Mouse (Mus musculus): ENCODE results near the gene Slc16a5. TPM values are rescaled to one million over a fixed set of nuclear protein-coding genes. Genes with fewer than 3 reads are reported as not detected.

The Slc16a5 gene
- total RNA-seq (2021), result under 1 TPM in 1 of 2 experiments, not detected in 1; 0.36 TPM
- long read RNA-seq, experiment 1, partial matches to known transcripts, result 0 of 1 reads
- long read RNA-seq, experiment 1, other reads (novel, unspliced or antisense), result 1 of 1 reads
- long read RNA-seq, experiment 2, result 0 reads

DNA sequence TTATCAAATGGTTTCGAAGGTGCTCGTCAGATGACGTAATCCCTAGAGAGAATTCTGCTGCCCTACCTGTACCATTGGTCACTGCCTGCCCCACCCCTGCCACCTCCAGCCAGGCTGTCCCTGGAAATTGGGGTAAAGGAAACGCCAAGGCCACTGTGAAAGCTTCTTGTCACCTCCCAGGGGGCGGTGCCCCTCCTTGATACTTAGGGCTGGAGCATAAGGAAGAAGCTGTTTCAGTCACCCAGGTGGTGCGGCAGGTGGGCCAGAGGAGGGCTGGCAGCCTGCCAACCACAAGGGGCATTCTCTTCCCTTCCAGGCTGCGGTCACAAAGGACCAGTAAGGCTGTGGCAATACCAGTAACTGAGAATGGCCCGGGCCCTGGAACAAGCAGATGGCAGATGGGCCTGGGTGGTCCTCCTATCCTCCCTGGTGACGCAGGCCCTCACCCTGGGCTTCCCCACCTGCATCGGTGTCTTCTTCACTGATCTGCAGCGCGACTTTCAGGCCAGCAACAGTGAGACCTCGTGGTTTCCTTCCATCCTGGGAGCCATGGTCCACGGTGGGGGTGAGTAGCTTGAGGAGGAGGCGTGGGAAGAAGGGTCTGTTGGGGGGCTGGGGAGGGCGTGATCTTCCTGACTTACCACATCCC, at the start of gene Slc16a5:
Gene Slc16a5 (plus strand): TSS at position 232 of the 649 bp plus-strand sequence.
- no peak for DNase-seq

DNA sequence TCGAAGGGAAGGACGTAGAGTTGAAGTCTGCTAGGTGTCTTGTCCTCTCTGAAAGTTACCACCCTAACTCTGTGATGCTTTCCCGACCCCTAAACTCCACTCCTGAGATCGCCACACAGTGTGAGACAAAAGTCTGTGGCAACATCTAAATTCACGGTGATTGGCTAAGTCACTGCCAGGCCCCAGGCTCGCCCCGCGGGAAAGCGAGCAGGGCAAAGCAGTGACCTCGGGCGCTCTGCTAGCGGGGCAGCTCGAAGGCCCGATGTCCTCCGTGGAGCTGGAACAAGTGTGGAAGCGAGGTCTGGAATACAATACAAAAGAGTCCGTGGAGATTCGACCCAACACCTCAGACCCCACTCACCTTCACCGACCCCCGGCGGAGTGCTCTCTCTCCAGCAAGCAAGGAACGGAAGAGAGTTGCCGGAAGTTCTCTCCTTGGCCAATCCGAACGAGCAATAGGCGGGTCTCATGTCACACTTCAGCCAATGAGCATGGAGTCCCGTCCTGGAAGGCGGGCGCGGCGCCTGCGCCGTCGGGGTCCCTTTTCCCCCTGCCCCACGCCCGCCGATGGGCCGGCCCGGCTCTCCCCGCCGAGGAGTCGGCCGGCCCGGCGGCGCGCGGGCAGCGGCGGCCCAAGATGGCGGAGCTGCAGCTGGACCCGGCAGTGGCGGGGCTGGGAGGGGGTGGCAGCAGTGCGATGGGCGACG, 42.6 kb upstream of the Slc16a5 start, which contains the start of the genes Atp5h and Kctd2:
Gene Atp5h (minus strand): TSS at position 432 of the 707 bp plus-strand sequence.
Gene Kctd2 (plus strand): TSS at position 598 of the 707 bp plus-strand sequence.
- peak; percentile 95 to 98 for DNase-seq

DNA sequence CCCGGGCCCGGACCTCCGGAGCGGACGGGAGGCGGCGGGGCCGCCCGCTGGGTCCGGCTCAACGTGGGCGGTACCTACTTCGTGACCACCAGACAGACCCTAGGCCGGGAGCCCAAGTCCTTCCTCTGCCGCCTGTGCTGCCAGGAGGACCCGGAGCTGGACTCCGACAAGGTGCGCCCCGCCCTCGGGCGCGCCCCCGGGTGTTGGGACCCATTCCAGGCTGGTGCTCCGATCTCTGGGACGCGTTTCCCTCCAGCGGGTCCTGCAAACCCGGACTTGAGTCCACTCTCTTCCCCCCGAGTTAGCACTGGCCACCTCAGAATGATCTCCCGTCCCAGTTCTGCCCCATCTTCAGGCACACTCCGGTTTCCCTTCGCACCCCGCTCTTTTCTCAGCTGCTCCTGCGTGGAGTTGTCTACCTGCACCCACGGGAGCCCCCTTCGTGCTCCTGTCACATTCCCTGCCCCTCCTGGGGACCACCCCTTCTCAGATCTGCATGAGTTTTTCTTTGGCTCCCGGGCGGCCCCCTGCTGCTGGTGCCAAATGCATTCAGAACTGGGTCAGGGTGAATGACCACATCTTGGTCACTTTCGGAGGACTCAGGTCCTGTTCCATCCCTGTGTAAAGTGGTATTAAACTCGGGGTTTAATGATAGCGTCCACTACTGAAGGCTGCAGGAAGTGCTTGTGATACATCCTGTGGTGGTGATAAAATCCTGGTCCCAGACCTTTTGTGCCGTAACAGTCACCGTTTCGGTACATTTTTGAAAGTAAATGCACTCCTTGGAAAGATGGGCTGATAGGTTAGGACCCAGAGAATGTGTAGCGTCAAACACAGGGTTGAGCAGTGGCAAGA, 41.7 kb upstream of the Slc16a5 start:
- DNase-seq, result peak; percentile 66 to 78

DNA sequence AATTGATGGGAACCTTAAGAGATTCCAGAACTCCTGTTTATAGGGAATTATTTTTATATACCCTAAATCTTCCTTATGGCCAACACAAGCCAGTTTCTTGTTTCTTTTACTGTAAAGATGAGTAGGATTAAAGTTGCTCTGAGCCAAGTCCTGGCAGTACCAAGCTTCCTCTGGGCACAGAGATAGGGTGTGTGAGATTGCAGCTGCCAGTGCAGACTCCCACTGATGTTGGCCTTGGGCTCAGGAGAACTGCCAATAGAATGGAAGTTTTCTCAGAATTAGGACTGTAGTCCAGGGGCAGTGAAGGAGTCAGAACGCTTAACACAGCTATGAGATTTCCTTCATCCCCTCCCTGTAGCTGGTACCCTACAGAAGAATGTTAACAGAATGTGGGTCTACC, 40.9 kb upstream of the Slc16a5 start:
- DNase-seq, result no peak

DNA sequence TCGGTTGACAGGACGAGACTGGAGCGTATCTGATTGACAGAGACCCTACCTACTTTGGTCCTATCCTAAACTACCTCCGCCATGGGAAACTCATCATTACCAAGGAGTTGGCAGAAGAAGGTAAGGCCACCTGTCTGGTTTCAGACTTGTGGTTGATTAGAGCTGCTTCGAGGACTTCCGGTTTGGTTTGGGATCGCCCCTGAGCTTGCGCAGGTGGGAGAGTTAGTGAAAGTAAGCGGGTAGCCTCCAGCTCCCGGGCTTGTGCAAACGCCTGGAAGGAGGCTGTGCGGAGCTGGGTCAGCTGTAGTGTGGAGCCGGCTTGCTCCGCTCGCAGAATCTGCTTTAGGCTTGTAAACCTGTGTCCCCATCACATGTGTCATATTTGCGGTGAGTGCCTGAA, 40.3 kb upstream of the Slc16a5 start:
- DNase-seq, result no peak

DNA sequence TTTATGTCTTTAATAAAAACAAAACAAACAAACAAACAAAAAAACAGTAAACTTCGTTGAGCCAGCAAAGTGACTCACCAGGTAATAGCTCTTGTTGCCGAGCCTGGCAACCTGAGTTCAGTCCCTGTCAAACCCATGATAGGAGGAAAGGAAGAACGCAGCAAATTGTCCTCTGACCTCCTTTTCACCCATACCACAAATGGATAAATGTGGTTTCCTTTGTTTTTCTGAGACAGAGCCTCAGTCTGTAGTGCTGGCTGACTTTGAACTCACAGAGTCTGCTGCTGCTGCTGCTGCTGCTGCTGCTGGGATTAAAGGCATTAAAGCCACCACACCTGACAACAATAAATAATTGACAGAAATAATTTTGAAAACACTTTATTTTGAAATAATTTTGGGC, 39.2 kb upstream of the Slc16a5 start:
- no peak for DNase-seq

DNA sequence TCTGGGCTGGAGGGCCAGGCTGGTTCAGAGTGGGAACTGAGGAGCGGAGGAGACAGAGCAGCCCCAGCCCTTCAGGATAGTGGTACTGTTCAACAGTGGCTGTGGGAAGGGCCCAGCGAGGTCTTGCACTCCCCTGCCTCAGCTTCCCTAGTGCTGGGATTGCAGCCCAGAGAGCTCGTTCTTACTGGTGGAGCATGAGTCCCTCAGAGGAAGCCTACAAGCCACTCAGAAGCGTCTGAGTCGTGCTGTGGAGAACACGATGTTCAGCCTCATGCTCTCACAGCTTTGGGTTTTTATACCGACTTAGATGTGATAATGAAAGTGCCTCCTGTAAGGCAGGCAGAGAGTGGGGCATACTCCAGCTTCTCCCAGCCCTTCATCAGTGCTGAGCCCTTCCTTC, 37.6 kb upstream of the Slc16a5 start:
- no peak for DNase-seq

DNA sequence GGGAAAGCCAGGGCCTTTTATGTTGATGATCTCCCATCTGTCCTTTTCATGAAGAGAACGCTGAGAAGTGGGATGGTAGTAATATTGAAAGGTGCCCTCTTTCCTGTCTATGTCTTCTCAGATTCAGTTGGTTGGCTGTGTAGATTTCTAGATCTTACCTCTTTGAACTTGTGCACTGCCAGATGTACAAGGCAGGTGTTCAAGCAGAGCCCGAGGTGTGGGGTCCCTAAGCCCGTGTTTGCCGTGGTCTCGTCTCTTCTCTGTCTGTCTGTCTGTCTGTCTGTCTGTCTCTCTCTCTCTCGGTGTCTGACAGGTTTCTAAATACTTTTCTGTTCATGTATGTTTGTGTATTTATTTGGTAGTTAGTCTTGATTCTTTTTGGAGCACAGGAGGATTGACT, 36.6 kb upstream of the Slc16a5 start:
- DNase-seq, result no peak

DNA sequence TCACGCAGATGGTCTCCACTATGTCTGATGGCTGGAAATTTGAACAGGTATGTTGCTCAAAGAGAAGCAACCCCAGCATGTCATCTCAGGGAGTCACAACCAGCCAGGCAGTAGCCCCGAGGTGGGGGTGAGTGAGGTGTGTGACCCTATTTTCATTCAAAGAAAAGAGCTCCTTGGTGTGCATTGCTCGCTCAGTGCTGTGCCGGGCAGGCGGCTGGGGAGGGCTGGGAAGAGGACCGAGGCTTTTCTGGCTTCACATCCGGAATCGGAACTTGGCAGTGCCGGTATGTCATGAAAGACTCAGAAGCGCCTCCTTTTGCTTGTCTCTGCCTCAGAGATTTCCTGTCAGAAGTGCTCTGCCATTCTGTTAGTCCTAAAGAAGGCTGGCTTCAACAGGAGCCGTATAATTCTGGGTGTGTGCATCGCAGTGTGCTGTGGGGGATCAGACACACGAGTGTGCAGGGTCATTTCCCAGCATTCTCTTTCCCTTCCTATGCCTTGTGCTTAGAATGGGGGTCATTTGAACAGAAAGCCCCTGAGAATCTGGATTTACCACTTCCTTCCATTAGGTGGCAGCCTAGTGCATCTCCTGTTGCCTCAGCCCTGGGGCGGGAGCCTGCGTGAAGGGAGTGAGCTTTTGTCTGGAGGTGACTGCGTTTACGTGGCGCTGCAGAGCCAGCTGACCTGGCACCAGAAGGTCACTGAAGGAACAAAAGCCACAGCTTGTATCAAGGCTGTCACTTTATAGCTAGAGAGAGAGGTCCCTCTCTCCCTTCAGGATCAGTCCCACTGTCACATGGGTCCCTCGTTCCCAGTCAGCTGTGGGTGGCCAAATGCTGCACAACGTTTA, 34.6 kb upstream of the Slc16a5 start:
- peak; percentile 83 to 87 for DNase-seq

DNA sequence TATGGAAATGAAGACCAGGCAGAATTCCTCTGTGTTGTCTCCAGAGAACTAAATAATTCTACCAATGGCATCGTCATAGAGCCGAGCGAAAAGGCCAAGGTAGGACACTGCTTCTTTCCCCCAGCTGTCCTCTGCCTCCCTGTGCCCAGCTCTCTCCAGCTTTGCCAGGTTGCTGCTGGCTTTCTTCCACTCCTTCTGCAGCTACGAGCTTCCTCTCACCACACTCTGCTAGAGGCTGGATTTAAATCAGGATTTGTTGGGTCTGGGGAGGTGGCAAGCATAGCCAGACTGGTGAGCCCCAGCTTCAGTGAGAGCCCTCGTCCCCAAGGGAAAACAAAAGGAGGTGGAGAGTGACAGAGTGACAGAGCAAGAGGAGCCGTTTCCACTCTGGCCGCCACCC, 33.0 kb upstream of the Slc16a5 start:
- DNase-seq, result peak; percentile 39 to 41

DNA sequence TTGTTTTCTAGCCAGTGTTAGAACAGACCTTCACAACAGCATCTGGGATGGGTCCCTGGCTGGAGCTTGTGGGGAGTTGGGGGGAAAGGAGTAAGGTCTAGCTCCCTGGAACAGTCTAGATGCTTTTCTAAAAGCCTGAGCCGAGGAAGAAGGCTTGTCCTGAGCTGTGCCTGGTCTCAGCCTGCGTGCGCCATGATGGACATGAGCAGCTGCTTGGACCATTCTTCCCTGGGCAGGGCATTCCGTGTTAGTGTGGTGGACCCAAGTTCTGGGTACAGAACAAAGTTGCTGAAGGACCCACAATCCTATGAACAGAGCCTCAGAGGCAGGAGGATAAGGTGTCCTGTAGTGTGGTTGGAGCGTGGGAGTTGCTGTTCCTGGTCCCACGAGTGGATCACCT, 31.7 kb upstream of the Slc16a5 start:
- DNase-seq, result no peak

DNA sequence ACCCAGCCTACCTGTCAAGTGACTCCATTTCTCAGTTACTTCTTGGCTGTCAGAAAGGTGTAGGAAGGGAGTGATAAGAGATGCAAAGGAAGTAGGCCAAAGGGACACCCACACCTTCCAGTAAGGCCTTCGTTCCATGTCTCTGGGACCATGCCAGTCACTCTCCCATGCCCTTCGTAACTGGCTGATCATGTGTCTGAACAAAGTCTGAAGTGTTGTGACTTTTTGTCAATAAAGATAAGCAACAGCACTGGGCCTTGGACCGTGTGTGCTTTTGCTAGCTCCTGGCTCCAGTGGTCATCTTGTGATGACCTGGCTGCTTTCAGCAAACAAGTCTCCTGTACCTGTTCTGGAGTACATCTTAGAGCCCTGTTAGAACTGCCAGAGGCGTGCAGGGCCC, 29.5 kb upstream of the Slc16a5 start:
- DNase-seq, result peak in 1 of 2 experiments; percentile 36

DNA sequence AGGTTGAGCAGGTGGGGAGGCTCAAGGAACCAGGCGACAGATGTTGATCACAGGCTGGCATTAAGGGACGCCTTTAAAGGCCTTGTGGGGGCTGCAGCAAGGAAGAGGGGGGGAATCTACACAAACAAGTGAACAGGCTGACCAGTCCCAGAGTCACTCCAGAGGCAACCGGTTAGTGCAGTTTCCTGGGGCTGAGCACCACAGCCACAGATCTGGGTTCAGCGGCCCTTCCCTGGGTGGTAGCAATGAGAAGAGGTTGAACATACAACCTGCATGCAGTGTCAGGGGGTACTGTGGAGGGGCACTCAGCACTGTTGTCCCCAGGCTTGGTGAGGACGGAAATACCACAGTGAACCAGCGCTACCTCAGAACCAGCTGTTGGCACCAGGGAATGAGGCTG, 28.9 kb upstream of the Slc16a5 start:
- DNase-seq, result no peak

DNA sequence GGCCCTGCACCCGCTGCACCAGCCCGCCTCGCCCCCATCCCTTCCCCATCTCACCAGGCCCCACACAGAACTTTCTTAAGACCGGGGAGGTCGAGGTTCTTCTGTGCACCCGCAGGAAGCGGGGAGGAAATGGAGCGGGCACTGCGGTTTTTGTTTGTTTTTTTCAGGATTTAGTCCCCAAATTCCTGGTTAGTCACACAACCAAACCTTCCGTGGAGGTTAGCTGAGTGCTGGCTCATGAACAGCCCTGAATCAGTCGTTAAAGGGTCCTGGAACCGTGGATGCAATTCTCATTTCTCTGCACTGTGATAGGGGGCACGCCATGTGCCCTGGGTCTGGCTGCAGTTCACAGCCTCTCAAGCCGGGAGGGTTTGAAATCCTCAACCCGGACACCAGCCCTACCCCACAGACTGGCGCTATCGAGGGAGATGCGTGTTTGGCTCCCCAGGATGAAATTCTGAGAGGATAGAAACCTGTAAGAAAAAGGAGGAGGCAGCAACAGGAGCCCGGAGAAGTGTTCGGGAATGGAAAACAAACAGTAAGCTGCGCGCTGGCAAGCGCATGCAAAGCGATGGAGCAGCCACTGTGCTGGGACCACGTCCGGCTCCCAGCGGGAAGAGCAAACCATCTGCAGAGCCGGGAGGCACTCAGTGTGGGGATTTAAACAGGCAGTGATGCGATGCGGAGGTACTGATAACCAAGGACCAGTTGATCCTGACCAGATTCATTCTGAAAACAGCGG, 26.5 kb upstream of the Slc16a5 start:
- peak; percentile 26 to 50 for DNase-seq

DNA sequence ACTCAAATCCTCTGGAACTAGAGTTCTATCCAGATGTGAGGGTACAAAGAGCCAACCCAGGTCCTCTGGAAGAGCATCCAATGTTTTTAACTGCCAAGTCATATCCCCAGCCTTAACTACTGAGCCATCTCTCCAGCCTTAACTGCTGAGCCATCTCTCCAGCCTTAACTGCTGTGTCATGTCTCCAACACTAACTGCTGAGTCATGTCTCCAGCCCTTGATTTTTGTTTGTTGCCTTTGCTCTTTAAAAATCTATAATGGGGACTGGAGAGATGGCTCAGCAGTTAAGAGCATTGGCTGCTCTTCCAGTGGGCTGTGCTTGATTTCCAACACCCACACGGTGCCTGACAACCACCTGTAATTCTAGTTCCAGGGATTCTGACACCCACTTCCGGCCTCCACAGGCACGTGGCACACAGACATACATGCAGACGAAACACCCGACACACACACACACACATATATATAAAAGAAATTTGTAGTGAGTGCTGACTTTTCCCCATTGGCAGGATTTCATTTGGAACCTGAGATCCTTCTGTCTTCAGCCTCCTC, 24.6 kb upstream of the Slc16a5 start:
- DNase-seq, result no peak

DNA sequence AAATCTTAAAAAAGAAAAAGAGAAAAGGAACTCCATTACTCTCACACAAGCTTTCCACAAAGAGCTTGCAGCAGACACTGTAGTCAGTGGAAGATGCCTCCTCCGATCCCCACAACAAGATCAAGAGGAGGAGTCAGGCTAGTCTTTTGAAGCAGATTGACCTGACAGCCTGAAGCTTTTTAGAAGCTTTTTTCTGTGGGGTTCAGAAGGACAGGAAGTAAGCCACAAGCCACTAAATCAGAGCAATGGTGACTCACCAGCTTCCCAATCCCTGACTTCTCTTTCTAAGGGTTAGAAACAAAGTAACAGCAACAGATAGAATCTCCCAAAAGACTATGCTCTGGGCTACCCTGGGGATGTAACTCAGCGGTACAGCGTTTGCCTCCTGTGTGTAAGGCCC, 22.9 kb upstream of the Slc16a5 start:
- DNase-seq, result no peak

DNA sequence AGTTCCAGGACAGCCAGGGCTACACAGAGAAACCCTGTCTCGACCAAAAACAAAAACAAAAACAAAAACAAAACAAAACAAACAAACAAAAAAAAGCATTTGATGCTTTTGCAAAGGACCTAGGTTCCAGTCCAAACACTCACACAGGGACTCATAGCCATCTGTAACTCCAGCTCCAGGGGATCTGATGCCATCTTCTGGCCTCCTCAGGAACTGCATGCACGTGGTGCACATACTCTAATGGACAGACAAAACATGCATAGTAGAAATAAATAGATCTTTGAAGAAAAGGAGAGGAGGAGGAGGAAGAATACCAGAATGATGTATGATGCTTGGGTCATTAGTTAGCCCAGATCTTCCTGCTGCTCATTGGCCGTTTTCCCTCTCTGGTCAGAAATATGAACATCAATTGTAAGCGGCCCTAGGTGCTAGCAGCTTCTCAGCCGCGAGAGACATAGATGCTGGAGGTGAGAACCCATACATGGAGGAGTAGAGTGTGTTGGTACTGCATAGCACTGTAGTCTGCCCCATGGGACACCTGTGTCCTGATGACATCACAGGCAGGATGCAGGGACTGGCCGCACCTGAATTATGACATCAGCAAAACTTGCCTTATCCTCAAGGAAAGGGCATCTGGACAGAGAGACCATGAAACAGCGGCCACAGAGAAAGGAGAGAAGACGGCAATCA, 22.2 kb upstream of the Slc16a5 start, which contains the start of gene Trim80:
Gene Trim80 (plus strand): TSS at position 640 of the 690 bp plus-strand sequence.
- DNase-seq, result no peak

DNA sequence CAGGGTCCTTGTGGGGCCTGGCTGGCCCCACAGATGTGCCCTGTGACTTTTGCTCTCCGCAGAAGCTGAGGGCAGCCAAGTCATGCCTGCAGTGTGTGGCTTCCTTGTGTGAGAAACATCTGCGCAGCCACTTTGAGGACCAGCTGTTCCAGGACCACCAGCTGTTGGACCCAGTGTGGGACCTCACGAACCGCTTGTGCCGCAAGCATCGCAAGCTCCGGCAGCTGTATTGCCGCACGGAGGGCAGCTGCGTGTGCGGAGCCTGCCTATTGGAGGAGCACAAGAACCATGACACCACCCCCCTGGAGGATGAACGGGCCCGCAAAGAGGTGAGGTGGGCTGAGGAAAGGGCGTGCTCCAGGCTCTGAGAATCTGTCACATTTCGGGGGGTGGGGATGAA, 20.9 kb upstream of the Slc16a5 start:
- no peak for DNase-seq

DNA sequence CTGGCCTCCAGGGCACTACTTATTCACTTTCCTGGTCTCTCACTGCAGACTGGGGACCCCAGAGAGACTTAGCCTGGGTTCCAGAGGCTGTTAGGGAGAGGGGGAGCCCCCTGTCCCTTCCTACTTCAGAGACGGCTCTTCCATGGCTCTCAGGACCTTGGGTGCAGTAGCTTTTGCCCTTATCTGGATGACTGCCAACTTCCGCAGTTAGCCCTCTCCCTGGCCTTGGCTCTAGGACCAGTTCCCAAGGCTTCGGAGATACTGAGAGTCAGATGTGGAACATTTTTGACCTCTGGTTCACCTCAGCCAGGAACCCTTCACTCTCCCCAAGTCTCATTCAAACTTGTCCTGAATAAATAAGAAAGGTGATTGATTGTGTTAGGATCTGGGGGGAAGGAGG, 15.4 kb upstream of the Slc16a5 start:
- DNase-seq, result peak; percentile 51 to 55
